Mouse (Mus musculus) olfactory bulb, adult 2 months (tissue): ENCODE data around the gene Irf2bp1.

Source experiments
- CTCF ChIP-seq: fragments of 200-500 bp; IDR thresholded peaks from 2 replicates; pipeline ENCODE4 v1.5.1; 2012; ENCODE audit warnings: low read depth, mild to moderate bottlenecking, low read length, moderate library complexity; ENCODE audit not compliant: insufficient read depth
- POLR2A ChIP-seq: fragments of 200-500 bp; IDR thresholded peaks from 2 replicates; pipeline ENCODE4 v1.6.1; 2012; ENCODE audit warnings: mild to moderate bottlenecking, low read depth, low read length, moderate library complexity; ENCODE audit not compliant: insufficient read depth

DNA sequence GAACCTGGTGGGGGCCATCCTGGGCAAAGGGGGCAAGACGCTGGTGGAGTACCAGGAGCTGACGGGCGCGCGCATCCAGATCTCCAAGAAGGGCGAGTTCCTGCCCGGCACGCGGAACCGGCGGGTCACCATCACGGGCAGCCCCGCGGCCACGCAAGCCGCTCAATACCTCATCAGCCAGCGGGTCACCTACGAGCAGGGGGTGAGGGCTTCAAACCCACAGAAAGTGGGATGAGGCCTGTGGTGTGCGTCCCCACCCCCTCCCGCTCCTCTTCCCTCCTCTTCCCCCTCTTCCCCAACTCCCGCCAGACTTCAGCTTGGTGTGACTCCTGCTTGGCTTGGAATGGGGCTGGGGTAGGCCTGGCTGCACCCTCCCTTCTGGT is 45.5 kb upstream of the Irf2bp1 start:
- TF ChIP-seq CTCF (no peak), POLR2A (no peak)
